Mouse (Mus musculus) limb, embryonic 10.5 days (tissue): ENCODE data around the gene Mrtfa. TPM values are rescaled to one million over a fixed set of nuclear protein-coding genes. Genes with fewer than 3 reads are reported as not detected.

Experiments
- polyA plus RNA-seq: library from polyadenylated mRNA; unstranded; fragments of >200 nt; fragmentation: Nextera tagmentation; extraction: Ambion mirVana; gene quantifications from 2 replicates; pipeline ENCODE4 v1.2.1, GENCODE M21; 2016

The Mrtfa gene
- polyA plus RNA-seq, 1 experiment from 2014 or later: 24.9 TPM

Other genes starting within 250 kb of the Mrtfa start
- 213 and 259 TPM in 2 replicates for gene Adsl, start 242.3 kb downstream of the Mrtfa start, polyA plus RNA-seq
- gene Sgsm3, start 213.0 kb downstream of the Mrtfa start, polyA plus RNA-seq: 26.2 and 29.1 TPM in 2 replicates
- gene Mchr1, start 44.7 kb upstream of the Mrtfa start, polyA plus RNA-seq: 0.25 TPM in 1 of 2 replicates, not detected in the other
- gene Slc25a17, start 170.1 kb upstream of the Mrtfa start, polyA plus RNA-seq: 86.9 and 93.6 TPM in 2 replicates
- gene St13, start 209.3 kb upstream of the Mrtfa start, polyA plus RNA-seq: 222 and 234 TPM in 2 replicates
- 13.9 and 14.1 TPM in 2 replicates for gene Xpnpep3, start 209.4 kb upstream of the Mrtfa start, polyA plus RNA-seq
- gene Dnajb7, start 217.5 kb upstream of the Mrtfa start, polyA plus RNA-seq: 3.0 and 4.0 TPM in 2 replicates